8 mouse cellular contexts compared by ENCODE assay signal in the genomic region with DNA sequence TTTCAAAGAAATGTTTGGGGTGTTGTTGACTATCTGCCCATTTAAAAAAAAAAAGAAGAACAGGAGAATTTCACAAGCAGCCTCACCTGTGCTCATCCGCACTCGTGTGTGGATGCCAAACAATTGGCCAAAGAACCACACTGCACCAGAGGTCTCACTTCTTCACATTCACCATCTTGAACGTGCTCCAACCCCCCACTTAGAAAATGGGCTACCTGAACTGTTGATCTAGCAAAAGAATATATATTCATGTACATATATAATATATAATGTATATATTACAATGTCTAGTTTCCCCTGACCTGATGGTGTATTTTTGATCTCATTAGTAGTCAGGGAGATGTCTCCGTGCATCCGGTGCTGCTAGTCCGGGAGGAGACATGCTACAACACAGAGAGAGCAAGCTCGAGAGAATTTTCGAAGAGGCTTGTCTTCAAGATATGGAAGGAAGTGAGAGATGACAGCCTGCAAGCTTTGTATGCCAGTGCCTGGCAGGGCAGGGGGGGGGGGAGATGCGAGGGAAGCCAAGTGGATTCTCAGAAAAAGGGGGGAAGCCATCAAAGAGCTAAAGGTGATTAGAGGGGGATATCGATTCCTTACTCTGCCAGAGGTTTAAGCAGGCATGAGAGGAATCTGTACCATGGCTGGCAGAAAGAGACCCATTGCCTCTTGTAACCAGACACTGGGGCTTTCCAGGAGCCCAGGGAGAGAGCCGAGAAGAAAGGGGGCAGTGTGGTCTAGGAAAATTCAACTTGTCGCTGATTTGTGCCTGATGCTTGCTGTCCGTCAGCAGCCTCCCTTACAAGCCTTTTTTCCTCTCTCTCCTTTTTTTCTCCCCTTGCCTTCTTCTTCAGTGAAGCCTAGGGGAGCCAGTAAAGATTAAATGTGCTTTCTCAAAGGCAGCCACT.
DNase-seq lines count a peak whose midpoint lies in the region; ATAC-seq and TF ChIP-seq lines count a peak whose summit lies in the region.

No protein-coding gene starts in this region.

- no peaks in the 10 kb centered on the region for H3K9me3 ChIP-seq in hindbrain, embryonic 16.5 days (ENCODE audit: control insufficient read depth, low read length)

- H3K9ac ChIP-seq in hindbrain, embryonic 16.5 days (ENCODE audit: low read depth, low read length) = peak overlapping the region; percentile 86

- TF ChIP-seq CTCF in cortical plate, adult 2 months (IDR thresholded peaks at IDR 0.05; ENCODE audit: extremely low read depth, insufficient read depth, low read length) = peak; percentile 56

- no peaks in the 10 kb centered on the region for H3K36me3 ChIP-seq in hindbrain, embryonic 16.5 days (ENCODE audit: control insufficient read depth, insufficient read depth, low read length)

- 0 out of 2 replicates have a peak, but pooled peaks have one; percentile 14 for TF ChIP-seq POLR2A in cortical plate, adult 2 months (IDR thresholded peaks at IDR 0.05; ENCODE audit: extremely low read depth, insufficient read depth, low read length)

- H3K4me3 ChIP-seq in cortical plate, adult 2 months (ENCODE audit: insufficient read depth, low read length) = peak overlapping the region; percentile 99
- H3K4me3 ChIP-seq in hindbrain, embryonic 16.5 days (ENCODE audit: low read length) = peak overlapping the region; percentile 64

- H3K4me1 ChIP-seq in cortical plate, adult 2 months (ENCODE audit: control insufficient read depth, insufficient read depth, low read length) = peaks cover 3% of the 10 kb centered on the region
- peaks cover 19% of the 10 kb centered on the region for H3K4me1 ChIP-seq in hindbrain, embryonic 16.5 days (ENCODE audit: control insufficient read depth, insufficient read depth, low read depth, low read length)

- DNase-seq in NIH3T3 (ENCODE audit: low read depth) = peak; percentile 86
- peak; percentile 27 to 34 for DNase-seq in gastrocnemius, adult 8-10 months (ENCODE audit: low spot score in 2 of 2)
- peak; percentile 57 to 74 for DNase-seq in layer of hippocampus, postnatal 36 days
- DNase-seq in lung, postnatal 25 days (ENCODE audit: low spot score) = peak; percentile 47
- peak; percentile 61 to 70 for DNase-seq in right cerebral cortex, postnatal 36 days (ENCODE audit: low spot score in 2 of 2)

- peak overlapping the region; percentile 54 for H3K4me2 ChIP-seq in hindbrain, embryonic 16.5 days (ENCODE audit: low read length)

- ATAC-seq in hindbrain, embryonic 16.5 days = peak; percentile 81
- ATAC-seq in CD4-positive, CD25-positive, alpha-beta regulatory T cell, adult 4 months = no peak

- H3K27ac ChIP-seq in cortical plate, adult 2 months (ENCODE audit: insufficient read depth, low read length) = peak overlapping the region; percentile 95
- peak overlapping the region; percentile 95 for H3K27ac ChIP-seq in hindbrain, embryonic 16.5 days (ENCODE audit: low read depth, low read length)

- no peaks in the 10 kb centered on the region for H3K27me3 ChIP-seq in hindbrain, embryonic 16.5 days (replicated peaks; ENCODE audit: control insufficient read depth, insufficient read depth, low read length)

- WGBS in hindbrain, embryonic 16.5 days = 8% methylated on average over 13 of the region's 13 CpGs

Comparison
In these comparisons a context has a peak if more than half of its experiments do, and no peak if none do; other contexts are left out.
1. DNase-seq: peak in every context shown above with its lines; median percentile 86 in NIH3T3; 66 in layer of hippocampus, postnatal 36 days; 66 in right cerebral cortex, postnatal 36 days; 47 in lung, postnatal 25 days; 30 in gastrocnemius, adult 8-10 months.